Mouse (Mus musculus) heart, postnatal 4 days (tissue): ENCODE data around the gene Tmem9b. TPM values are rescaled to one million over a fixed set of nuclear protein-coding genes. Genes with fewer than 3 reads are reported as not detected.

Experiments
- total RNA-seq, 2 experiments: library from RNA; stranded (reverse); gene quantifications; 2 replicates each; pipeline ENCODE4 v1.2.3; 2021

Tmem9b gene
- total RNA-seq, 2 experiments from 2014 or later: 33.8 to 35.8 TPM

Other genes with a start within 250 kb of the Tmem9b start
- gene Trim66, start 244.7 kb downstream of the Tmem9b start, total RNA-seq: under 1 TPM; 0.05 to 0.11 TPM
- gene Rpl27a, start 233.7 kb downstream of the Tmem9b start, total RNA-seq: 100 to 1,000 TPM; 152 to 160 TPM
- 10 to 100 TPM; 55.3 to 56.0 TPM for gene St5, start 49.3 kb downstream of the Tmem9b start, total RNA-seq
- gene Akip1, start 49.2 kb downstream of the Tmem9b start, total RNA-seq: 10 to 100 TPM; 22.8 to 25.2 TPM
- gene BC051019, start 29.0 kb downstream of the Tmem9b start, total RNA-seq: not detected
- not detected for gene Ascl3, start 21.1 kb downstream of the Tmem9b start, total RNA-seq
- gene Nrip3, start 29.1 kb upstream of the Tmem9b start, total RNA-seq: under 1 TPM; 0.54 to 0.55 TPM
- gene Scube2, start 112.8 kb upstream of the Tmem9b start, total RNA-seq: 10 to 100 TPM; 13.7 to 15.4 TPM
- gene Dennd5a, start 207.6 kb upstream of the Tmem9b start, total RNA-seq: 100 to 1,000 TPM; 185 to 190 TPM
- 10 to 100 TPM; 50.9 to 55.2 TPM for gene Tmem41b, start 234.1 kb upstream of the Tmem9b start, total RNA-seq